Mouse (Mus musculus): Measurements from ENCODE around the gene Usp19.

Usp19 gene

DNA sequence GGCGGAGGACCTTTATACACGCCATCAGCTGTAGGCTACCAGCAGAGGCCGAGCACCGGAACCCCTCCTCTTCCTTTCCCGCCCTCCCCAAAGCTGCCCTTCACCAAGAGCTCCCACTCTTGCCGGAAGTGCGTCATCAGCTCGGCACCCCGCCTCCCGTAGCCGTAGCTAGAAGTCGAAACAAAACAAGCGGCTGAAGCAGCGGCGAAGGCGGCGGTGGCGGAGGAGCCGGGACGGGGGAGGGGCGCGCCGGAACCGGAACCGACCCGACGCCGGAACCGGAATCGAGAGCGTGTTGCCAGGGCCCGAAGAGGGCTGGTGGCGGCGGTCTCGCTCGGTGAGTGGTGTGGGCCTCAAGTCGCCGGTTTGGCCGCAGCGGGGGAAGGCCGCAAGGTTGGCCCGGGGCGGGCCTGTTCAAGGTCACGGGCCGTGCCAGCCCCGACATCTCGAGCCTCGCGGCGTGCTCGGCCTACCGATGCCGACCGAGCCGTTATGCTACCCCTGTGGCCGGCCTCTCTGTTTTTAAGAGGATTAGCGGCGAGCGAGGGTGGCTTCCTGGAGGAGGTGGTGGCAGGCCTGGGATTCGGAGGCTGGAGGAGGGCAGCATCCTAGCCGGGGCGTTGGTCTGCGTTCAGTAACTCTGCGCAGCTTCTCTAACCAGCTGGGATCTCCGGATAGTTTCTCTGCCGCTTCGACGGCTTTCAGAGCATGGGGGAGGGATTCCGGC is at the start of gene Usp19:
Gene Usp19, plus strand, starts transcription at position 44 of the 727 bp plus-strand sequence.
- DNase-seq (ENCODE audit: low read depth in 2 of 2, low spot score in 2 of 2) = peak; percentile 89 to 91

DNA sequence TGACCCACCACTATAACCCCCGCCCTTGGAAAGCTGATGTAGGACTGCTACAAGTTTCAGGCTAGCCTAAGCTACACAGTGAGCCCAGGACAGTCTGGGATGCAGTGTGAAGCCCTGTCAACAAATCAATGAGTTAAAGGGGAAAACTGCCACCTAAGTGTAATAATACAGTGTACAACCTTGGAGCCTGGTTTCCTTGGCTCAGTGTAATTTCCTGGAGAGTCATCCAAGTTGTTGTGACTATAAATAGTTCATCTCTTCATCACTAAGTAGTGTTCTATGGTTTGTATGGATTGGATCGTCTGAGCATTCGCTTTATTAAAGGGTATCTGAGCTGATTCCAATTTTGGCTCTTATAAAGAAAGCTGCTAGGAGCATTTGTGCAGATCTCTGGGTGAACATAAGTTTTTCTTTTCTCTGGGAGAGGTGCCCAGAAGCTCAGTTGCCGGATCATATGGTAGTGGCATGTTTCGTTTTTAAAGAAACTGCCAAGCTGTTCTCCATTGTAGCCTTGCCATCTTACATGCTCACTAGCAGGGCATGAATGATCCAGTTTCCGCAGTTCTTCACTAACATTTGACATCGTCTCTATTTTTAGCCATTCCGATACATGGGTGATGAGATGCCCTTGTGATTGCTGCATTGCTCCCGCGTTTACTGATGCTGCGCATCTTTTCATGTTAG is 49.0 kb upstream of the Usp19 start:
- DNase-seq (ENCODE audit: low read depth in 2 of 2, low spot score in 2 of 2) = no peak

DNA sequence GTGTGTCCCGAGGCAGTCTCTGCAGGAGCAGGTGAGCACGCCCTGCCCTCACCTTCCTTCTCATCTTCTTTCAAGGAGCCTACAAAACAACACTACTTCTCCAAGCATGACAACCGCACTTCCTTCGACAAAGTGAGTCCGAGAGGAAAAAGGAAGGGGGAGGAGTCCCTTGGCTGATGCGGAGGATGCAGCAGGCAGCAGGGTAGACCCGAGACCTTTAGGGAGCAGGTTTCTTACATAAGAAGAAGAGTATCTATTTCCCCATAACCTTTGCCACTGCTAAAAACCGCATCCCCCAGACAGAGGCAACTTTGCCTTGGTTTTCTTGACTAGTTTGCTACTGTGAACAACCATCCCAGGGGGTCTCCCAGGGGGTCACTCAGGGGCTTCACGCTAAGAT is 45.3 kb upstream of the Usp19 start:
- no peak for DNase-seq (ENCODE audit: low read depth in 2 of 2, low spot score in 2 of 2)

DNA sequence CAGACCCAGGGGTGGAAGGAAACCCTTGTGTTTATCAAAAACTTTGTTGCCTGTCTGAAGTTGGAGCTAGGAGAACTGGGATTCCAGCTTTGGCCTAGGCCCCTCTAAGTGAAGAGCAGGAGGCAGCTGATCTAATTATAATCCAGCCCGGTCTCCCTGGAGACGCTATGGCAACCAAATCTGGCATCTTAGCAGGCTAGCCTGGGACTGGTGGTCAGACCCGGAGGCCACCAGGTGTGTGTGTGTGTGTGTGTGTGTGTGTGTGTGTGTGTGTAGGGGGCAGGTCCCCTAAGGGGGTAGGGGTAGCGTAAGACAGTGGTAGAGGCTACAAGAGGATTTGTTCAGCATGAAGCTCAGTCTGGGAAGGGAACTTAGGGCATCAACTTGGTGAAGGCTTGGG is 40.5 kb upstream of the Usp19 start:
- DNase-seq (ENCODE audit: low read depth in 2 of 2, low spot score in 2 of 2) = no peak

DNA sequence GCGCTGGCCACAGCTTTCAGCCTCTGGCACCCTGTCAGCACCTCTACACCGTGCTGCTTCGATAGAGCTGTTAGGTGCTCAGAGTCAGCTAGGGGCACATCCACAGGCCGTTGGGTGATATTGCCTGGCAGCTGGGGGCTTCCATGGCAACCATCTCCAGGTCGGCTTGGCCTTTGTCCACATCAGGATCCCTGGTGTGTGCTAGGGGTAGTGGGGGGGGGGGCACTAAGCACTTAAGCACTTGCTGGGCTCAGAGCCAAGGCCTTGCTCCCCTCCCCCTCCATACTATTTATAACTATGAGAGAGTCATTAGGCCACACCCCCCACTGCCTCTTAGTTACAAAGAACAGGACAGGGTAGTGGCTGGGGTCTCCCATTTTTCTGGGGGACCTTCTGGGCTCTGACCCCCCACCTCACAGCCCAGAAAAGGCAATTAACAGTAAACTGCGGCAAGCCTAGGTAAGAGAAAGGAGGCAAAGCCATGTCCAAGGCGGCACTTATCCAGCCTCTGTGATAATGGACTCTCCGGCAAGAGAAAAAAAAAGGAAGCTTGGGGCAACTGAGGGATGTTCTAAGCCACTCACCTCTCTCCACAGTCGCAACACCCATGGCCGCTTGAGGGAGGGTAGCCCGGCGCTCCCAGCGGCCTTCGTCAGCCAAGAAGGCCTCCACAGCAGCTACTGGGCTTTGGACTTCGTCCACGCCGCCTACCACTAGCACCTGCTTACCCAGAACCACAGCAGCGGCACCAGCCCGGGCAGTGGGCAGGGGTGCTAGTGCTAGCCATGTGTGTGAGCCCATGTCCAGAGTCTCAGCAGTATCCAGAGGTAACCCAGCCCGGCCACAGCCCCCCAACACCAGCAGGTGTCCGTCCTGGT is 39.9 kb upstream of the Usp19 start:
- no peak for DNase-seq (ENCODE audit: low read depth in 2 of 2, low spot score in 2 of 2)

DNA sequence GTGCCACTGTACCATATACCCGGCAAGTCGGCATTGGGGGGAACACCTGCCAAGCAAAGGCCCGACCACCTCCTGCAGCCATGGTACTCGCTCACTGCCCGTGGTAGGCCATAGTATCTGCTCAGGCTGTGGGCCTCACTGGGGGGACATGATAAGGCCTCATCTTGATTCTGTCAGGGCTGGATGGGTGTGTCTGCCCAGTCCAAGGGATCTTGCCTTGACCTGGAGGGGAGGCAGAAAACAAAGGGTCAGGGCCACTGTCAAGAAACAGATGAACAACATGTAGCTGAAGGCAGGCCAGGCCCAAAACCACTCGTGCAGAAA is 39.3 kb upstream of the Usp19 start:
- no peak for DNase-seq (ENCODE audit: low read depth in 2 of 2, low spot score in 2 of 2)

DNA sequence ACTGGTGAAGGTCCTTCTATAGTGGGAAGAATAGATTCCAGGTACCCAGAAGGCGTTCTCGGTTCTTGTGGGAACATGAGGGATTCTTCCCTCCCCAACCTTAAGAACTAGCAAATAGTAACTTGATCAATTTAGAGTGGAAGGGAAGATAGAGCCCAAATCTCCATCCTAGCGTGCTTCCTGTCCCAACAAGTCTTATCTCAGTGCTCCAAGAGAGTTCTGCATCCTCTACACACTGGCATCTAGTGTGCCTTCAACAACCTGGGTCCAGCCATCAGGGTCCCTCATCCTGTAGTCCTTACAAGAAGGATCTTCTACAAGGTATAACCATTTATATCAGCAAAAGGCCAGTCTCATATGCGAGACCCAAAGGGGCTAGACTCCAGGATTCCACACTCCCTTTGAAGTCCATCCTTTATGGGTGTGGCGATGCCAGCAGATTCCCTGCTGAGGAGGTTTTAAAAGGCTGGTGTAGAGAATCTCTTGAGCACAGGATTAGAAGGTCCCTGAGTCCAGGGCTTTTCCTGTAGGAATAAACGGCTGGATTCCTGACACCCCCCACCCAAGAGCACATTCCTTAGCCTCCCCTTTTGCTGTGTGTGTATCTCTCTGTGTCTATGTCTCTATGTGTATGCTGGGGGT is 38.8 kb upstream of the Usp19 start:
- DNase-seq (ENCODE audit: low read depth in 2 of 2, low spot score in 2 of 2) = no peak

DNA sequence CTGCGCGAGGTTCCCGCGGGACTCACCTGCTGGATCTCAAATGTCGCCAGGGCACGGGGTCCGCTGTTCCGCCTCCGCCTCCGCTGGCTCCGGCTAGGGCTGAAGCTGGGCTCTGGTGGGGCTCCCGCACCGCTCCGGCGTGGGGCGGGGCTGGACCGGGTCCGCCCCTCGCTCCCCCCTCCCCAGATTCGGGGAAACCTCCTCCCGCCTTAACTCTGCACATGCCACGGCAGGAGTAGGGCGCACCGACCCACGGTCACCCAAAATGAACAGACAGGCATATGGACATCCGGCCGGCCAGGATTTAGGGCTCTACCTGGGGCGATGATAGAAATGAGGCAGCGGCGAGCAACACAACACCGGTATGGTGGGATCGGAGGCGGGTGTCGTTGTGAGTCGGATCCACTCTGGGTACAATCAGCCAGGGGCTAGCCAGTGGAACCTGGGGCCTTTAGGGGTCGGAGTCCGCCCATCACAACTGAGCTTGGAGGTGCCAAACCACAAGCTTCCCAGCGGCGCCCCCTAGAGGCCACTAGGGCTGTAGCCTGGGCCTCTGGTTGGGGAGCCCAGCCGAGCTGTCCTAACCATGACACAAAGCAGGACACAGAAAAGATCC is 38.0 kb upstream of the Usp19 start:
- peak; percentile 71 to 83 for DNase-seq (ENCODE audit: low read depth in 2 of 2, low spot score in 2 of 2)

DNA sequence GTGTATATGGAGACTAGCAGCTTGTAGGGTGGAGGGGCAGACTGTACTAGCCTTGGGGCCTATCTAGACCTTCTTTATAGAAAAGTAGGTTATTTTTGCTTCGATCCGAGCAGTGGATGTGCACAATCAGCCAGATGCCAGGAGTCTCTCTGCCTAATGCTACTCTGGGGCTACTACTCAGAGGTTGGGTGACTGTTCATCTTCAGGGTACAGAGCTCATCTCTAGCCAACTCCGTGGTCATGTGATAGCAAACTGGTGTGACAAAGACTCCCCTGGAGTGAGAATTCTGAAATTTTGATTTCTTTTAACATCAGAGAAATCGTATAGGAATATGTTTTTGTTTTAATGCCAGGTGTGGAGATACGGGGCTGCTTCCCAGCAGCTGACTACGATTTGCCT is 37.5 kb upstream of the Usp19 start:
- DNase-seq (ENCODE audit: low read depth in 2 of 2, low spot score in 2 of 2) = no peak

DNA sequence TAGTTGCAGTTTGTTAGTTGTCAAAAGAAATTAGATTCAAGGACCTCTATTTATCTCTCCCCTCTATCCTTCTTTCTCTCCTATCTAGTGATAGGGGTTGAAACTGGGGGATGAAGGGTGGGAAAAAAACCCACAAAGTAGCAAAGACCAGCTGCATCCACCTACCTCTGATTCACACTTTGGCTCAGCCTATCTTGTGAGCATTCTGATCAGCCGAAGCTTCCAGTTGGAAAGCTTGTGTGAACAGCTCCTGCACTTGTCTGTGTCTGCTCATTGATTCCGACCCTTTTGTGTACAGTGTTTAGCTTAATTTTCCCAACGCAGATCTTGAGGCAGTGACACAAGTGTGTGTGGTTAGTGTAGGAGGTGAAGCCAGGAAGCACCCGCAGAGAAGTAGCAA is 36.9 kb upstream of the Usp19 start:
- no peak for DNase-seq (ENCODE audit: low read depth in 2 of 2, low spot score in 2 of 2)

DNA sequence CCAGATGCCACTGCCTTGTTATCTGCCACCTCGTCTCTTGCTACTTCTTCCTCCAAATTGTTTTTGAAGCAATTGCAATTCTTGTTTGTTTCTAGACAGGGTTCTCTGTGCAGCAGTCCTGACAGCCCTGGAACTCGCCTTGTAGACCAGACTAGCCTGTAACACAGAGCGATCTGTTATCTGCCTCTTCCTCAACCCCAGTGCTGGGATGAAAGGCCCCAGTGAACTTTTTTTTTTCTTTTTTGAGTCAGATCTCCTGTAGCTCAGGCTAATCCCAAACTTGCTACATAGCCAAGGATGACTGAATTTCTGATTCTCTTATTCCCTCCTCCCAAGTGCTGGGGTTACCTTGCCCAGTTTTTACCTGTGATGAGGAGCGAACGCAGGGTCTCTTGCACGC is 36.0 kb upstream of the Usp19 start:
- no peak for DNase-seq (ENCODE audit: low read depth in 2 of 2, low spot score in 2 of 2)

DNA sequence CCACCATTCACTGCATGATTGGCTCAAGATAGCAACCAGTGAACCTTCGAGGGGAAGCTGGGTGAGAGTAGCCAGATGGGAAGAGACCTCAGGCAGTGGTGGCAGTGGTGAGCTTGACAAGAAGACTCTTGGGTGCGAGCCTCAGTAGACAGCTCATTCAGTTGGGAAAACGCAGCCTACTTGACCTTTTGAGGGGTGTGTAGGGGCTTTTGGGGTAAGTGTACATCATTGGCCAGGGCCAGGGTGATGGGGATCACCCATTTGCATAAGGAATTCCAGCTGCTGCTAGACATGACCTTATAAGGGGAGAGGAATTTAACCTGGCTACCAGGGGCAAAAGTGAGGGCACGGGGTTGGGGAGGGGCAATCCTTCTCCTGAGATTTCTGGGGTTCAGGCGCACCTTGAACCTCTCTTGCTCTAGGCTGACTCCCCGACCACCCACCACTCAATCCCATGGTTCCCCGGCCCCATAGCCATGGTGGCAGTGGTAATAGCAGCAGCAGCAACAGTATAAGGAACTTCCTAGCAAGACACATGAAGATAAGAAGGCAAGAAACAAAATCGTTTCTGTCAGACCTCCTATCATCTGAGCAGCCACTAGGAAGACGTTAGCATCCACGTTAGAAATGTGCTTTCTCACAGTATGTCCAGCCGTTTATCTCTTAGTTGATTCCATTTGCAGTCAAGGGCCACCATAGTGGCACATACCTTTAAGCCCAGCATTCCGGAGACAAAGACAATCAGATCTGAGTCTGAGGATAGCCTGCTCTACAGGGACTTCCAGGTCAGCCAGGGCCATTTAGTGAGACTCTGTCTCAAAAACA is 34.4 kb upstream of the Usp19 start:
- no peak for DNase-seq (ENCODE audit: low read depth in 2 of 2, low spot score in 2 of 2)

DNA sequence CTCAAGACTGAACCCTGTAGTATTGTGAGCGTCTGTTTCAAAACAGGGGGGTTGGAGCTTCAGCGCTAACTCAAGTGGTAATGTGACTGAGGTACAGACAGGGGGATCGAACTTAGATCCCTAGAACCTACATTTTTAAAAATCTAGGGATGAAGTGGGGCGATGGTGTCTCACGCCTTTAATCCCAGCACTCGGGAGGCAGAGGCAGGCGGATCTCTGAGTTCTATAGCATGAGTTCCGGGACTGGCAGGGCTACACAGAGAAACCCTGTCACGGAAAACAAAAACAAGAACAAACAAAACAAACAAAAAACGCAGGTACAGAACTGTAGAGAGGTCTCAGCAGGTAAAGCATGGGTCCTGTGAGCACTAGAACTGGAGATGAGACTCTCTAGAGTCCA is 33.4 kb upstream of the Usp19 start:
- DNase-seq (ENCODE audit: low read depth in 2 of 2, low spot score in 2 of 2) = no peak

DNA sequence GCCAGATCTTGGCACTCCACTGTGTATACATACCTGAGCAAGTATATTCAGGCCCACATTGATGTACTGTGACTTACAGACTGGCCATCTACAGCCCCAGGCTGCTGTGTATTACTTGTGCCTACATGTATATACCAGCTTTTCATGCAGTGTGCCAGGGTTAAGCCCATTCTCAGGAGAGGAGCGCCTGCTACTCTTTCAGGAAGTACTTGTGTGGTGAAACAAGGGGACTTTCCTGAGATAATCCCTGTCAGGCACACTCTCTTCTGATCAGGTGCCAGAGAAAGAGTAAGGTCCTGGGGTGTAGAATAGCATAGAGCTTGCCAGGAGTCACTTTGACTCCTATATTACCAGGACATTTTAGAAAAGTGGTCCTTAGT is 30.5 kb upstream of the Usp19 start:
- no peak for DNase-seq (ENCODE audit: low read depth in 2 of 2, low spot score in 2 of 2)

DNA sequence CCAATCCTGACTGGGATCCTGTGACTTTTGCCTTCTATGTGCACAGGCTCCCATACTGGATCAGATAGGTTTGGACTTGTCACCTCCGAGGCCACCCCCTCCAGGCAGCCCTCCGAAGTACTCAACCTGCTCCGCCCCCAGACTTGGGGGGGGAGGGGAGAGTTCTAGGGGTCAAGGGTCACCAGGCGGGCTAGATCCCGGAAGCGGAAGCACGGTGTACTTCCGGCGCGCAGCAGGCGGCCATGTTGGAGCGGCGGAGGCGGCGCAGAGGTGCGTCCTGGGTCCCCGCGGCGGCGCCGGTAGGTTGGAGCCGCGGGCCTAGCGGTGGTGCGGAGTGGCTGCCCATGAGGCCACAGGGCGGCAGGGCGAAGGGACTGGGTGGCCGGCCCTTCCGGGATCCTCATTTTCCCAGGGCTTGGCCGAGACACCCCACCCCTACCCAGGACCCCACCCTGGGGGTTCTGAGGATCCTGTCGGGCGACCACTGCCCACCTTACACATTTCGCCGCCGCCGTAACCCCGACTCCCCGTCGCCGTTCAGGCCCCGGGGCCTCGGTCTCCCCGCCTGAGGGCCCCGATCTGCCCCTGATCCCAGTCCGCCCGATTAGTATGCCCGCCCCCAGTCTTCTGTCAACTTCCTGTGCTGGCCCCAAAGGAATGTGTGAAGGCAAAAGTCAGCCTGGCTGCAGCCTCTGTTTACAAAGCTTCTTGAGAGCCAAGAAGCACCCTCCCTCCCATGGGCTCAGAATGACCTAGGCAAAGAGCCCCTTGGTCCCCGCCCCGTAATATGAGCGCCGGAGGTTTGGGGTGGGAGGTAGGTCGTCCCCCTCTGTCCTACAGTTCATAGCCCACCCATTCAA is 29.9 kb upstream of the Usp19 start, which contains the start of gene Ccdc71:
Gene Ccdc71, plus strand, starts transcription at position 209 of the 860 bp plus-strand sequence.
- peak; percentile 73 to 80 for DNase-seq (ENCODE audit: low read depth in 2 of 2, low spot score in 2 of 2)

DNA sequence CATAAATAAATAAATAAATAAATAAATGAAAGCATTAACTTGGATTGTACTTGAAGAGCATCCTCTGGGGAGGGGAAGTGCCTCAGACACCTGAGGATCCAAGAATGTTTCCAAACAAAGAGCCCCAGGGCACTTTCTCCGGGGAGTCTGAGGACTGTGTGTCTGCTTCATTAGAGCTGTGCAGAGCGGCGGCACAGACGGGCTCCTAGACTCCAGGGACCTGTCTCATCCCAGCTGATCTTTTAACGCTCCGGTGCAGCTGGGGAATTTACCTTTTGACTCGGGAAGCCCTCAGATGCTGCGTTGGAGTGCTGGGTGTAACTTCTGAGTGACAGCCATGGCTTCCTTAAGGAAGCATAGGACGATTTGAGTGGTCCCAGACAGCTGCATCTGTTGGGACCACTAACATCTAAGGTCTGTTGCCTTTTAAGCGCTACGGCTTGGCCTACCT is 29.2 kb upstream of the Usp19 start, which contains the start of gene Klhdc8b:
Gene Klhdc8b, minus strand, starts transcription at position 401 of the 451 bp plus-strand sequence.
- no peak for DNase-seq (ENCODE audit: low read depth in 2 of 2, low spot score in 2 of 2)

DNA sequence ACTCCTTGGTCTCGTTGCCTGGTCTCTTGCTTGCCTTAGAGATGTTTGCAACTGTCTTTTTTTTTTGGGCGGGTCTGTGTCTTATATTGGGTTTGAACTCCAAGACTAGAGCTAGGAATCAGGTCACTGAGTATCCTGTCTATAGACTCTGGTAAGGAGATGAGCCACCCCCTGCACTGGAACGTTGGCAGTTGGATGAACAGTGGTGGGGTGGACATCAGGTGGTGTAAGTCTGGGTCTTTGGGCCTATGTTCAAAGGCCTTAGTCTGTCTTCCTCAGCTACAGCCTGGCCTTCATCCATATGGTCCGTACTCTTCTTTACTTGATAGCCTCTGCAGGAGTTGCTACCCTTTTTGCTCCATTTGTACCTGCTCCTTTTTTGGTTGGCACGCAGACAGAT is 28.7 kb upstream of the Usp19 start:
- no peak for DNase-seq (ENCODE audit: low read depth in 2 of 2, low spot score in 2 of 2)

DNA sequence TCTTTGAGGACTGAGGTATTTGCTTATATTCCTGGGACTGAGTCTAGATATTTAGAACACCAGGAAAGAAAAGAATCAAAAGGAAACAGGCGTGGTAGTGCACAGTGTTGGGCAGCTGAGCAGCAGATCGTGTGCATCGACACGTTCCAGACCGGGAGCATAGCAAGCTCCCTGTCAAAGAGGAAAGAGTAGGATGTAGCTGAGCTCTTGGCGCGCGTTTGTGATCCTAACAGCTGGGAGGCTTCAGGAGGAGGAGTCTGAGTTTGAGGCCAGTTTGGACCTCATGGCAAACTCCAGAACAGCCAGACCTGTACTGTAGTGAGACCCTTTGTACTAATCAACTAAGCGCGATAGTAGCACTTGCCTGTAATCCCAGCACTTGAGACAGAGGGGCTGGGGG is 28.2 kb upstream of the Usp19 start:
- no peak for DNase-seq (ENCODE audit: low read depth in 2 of 2, low spot score in 2 of 2)

DNA sequence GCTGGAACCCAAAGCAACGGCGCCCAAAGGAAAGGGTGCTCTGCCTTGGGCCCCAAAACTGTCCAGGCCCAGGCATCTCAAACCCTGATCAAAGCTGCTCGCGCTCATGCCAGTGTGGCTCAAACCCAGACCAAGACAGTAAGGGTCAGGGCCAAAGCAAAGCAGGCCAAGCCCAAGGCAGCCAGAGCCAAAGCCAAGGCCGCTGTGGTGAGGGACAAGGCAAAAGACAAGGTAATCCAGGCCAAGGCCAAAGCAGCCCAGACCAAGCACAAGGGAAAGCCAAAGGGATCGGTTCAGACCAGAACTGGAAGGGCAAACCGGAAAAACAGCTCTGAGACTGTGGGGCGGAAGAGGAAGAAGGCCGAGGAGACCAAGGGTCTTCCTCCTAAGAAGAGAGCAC is 26.7 kb upstream of the Usp19 start:
- no peak for DNase-seq (ENCODE audit: low read depth in 2 of 2, low spot score in 2 of 2)
